Mouse (Mus musculus): Measurements from ENCODE around the gene Folr2.
A peak's percentile ranks its signal among the peaks of the same experiment; 100 is the strongest.

The Folr2 gene

DNA sequence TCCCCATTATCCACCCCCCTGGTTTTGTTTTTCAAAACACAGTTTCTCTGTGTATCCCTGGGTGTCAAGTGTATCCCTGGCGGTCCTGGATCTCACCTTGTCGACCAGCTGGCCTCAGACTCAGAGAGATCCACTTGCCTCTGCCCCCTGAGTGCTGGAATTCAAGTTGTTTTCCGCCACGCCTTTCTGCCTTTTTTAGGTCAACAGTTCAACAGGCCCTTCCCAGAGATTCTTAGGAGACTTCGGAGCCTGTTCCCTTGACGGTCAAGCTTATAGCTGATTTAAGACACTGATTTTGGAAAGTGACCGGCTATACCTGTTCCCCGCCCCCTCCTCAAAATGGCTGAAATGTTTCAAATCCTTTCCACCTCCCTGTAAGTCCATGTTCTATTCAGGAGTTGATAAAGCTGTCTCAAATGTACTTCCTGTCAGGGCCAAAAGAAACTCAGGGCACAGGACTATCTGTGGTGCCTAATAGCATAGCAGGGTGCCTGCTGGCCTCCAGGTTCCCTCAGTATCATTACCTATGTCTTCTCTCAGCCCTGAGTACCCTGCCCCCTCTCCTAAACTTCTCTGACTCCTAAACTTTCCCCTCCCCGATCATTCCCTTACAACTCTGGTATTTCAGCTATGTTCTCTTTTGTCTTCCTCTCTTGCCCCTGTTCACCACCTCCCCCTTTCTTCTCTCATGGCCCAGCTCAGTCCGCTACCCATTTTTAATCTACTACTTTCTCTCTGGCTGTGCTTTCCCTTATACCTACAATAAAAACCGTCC is 9.7 kb upstream of the Folr2 start:
- no peak for DNase-seq

DNA sequence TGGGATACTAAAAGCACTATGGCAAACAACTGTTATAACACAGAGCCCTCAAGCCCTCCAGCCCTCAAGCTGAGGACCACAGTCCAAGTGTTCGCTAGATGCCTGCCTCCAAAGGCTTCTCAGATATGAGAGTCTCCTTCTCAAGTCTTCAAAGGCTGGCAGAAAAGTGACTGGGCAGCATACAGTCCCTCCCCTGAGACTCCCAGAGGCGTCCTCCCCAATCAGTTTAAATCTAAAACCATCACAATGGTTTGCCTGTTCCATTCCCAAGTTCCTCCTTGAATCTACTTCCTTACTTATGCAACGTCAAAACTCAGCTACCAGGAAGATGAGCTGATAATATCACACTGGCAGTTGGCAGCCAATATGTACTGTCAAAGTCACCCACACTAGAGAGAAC is 6.4 kb upstream of the Folr2 start, which contains the start of gene Anapc15:
Gene Anapc15 (plus strand): TSS at position 301 of the 400 bp plus-strand sequence.
- DNase-seq: no peak

DNA sequence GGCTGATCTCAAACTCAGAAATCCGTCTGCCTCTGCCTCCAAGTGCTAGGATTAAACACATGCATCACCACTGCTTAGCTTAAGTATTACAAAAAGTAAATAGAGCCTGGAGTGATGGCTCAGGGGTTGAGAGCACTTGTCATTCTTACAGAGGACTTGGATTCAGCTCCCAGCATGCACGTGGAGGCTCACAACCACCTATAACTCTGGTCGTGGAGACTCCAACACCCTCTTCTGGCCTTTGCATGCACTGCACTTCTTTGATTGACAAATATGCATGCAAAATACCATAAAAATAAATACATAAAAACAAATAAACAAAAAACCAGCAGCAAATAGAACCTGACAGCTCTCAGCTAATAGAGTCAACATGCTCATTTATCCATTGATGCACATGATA is 5.3 kb upstream of the Folr2 start:
- DNase-seq: no peak

DNA sequence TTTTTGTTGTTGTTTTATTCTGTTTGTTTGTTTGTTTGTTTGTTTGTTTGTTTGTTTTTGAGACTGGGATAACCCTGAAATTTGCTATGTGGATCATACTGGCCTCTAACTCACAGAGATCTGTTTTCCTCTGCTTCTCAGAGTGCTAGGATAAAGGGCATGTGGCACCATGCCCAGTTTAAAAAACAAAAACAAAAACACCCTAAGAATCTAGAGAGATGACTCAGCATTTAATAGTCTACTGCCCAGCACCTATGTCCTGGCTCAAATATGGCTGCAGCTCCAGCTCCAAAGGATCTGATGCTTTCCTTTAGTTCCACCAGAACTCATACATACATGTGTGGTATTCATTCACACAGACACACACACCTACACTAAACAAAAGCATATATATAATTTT is 4.0 kb upstream of the Folr2 start:
- no peak for DNase-seq

DNA sequence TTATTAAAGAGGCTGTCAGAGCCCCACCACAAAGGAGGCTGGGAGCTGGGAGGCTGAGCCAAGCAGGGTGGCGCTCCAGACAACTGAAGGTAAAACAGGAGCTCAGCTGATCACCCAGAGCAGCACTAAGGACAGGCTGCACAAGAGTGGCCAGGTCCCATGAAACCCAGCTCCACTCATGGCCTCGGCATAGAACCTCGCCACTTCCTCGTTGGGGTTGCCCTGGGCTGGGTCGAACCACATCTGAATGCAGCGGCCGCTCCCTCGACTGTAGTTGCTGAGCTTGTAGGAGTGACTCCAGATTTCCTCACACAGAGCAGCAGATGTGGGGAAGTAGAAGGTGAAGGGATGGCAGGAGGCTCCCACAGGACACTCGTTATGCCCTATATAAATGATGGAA is 1.4 kb upstream of the Folr2 start:
- no peak for DNase-seq

DNA sequence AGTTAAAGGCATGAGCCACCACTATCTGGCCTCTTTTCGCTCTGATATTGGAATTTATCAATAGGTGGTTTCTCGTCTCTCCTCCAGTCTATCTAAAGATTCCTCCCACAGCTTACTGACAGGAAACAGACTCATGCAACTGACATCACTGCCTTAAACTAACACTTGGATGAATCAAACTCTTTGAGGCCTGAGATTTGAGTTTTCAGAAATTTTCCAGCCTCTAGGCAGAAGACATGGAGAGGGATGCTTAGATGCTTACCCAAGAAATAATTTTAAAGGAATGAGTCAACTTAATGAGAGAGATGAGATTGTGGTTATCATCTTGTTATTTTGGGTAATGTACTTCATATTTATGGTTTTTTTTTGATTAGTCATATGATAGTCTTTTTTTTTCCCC is 3.2 kb downstream of the Folr2 start:
- no peak for DNase-seq

DNA sequence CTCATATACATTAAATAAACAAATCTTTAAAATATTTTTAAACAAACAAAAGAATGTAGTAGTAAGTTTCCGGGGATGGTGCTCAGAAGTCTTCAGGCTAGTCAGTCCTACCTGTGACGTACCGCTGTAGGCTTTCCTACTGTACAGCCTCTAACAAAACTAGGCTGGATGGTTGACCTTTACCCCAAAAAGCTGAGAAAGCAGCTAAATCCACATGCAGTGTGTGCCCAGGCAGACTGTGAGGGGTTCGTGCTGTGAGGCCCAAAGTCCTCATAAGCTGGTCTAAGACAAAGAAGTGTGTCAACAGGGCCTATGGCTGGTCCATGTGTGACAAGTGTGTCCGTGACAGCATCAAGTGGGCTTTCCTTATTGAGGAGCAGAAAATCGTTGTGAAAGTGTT is 4.1 kb downstream of the Folr2 start:
- no peak for DNase-seq

DNA sequence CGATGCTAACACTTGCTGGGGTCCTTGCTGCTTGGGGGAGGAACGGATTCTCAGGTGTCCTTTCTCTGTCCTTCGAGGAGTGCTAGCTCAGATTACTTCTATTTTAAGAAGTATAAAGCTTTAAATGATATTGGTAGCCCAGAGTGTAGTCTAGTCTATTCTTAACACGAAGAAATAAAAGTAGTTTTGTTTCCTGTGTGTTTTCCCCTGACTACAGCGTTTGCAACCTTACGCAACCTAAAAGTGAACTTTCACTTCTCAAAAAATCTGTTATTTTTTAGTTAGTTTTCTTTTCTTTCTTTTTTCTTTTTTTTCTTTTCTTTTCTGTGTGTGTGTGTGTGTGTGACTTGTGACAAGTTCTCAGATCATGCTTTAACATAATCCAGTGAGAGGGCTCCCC is 5.3 kb downstream of the Folr2 start:
- no peak for DNase-seq

DNA sequence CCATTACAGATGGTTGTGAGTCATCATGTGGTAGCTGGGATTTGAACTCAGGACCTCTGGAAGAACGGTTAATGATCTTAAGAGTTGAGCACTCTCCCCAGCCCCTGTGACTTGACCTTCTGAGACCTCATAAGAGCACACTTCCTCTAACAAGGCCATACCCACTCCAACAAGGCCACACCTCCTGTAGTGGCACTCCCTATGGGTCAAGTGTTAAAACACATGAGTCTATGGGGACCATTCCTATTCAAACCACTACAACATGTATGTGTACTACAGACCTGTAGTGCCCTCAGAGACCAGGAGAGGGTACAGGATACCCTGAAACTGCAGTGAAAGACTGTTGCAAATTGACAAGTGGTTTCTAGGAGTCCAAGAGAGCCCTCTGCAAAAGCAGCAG is 9.1 kb downstream of the Folr2 start:
- DNase-seq: no peak

DNA sequence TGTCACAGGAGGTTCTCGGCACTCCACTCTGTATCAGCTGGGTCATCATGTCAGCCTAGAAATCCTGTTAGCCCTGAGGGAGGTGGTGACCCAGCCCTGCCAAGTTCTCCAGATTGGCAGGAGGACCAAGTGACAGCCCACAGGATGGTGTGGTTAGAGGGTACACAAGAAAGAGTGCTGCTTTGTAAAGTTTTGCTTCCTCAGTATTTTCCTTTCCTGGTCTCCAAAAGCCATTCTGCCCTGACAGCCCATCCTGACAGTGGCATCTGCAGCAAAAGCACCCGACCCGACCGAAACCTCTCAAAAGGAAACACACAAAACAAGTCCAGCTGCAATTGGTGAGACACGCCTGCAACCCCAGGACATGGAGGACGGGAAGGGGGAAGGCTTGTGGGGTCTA is 12.8 kb downstream of the Folr2 start:
- DNase-seq: no peak

DNA sequence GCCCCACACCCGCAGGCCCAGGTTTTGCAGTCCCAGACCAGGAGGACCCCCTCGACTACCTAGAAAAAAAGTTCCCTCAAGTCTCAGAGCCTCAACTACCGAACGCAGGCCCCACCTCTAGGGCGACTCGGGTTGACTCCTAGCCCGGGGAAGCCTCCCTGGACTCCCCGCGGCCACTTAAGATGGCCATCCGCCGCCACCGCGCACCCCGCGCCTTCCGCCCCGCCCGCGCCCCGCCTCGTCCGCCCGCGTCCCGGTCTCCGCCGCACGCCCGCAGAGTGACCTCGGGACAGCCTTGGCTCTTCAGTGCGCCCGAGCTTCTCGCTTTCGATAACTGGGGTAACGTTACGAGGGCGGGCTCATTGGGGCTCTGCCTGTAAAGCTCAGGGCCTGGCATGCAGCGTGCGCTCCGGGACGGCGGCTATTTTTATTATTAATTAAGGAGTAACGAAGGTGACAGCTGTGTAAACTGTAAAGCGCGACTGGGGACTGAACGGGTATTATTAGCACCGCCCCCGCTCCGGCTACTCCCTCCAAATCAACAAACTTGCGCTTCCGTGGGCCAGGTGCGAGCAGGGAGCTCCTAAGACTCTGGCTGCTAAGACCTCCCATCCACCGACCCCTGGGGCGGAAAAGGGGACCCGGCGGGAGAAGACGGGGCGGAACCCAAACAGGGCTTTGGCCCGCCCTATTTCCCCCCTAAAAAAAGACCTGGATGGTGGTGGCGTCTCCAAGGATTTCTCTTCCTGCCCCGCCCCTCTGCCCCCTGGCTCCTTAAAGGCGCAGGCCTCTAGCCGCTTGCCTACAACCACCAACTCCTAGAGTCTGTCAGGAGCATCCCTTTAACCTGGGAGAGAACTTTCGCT is 19.2 kb downstream of the Folr2 start, which contains the start of gene Inppl1:
Gene Inppl1 (minus strand): TSS at position 624 of the 866 bp plus-strand sequence.
- DNase-seq: peak; percentile 67

DNA sequence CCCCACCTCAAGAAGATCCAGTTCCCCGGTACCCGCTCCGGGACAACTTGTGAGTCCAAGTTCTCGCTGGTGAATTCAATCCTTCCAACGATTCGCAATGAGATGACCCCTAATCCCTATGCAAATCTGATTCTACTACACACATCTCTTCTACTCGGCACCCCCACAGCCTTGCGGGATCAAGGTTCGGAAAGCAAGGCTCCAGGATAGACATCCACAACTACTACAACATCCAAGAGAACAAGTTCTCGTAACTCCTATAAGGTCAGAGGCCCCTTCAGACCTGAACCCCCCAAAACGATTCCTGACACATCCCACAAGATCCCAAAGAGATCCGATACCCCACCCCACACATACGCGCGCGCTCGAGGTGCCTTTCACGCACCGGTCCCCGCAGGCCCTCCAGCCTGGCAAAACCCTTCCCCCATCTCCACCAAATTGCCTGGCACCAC is 19.8 kb downstream of the Folr2 start:
- DNase-seq: peak; percentile 45 to 58

DNA sequence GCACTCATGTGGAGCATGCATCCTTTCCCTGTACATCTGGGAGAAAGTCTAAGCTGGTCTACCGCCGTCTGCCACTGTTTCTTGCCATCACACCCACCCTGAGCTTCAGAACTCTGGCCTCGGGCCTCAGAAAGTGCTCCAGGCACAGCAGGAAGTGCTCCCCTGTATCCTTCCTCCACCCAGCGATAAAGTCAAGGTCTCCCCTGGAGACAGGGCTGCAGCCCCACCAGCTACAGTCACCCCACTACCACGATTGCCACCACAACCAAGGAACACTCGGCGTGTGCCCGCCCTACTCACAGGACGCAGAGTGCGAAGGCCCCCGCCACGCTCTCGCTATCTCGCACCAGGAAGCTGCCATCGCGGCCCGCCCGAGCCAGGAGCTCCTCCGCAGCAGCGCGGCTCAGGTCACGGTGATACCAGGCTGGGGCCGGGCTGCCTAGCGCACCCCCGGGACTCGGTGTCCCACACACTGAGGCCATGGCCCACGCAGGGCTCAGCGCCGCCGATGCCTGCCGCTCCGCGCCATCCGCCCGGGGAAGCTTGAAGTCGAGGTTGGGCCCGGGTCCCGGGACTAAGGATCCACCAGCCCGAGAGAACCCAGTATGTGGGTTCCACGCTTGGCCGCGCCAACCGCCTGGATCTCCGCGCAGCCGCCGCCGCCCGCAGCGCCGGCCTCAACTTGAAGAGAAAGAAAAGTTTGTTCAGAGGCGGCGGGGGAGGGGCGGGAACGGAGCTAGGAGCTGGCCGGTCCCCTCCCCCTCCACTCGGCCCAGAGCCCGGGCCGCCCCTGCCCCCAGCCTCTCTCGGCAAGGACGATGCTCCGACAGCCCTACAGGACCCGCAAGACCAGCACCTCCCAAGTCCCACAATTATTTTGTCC is 20.5 kb downstream of the Folr2 start:
- DNase-seq: peak; percentile 47 to 63

DNA sequence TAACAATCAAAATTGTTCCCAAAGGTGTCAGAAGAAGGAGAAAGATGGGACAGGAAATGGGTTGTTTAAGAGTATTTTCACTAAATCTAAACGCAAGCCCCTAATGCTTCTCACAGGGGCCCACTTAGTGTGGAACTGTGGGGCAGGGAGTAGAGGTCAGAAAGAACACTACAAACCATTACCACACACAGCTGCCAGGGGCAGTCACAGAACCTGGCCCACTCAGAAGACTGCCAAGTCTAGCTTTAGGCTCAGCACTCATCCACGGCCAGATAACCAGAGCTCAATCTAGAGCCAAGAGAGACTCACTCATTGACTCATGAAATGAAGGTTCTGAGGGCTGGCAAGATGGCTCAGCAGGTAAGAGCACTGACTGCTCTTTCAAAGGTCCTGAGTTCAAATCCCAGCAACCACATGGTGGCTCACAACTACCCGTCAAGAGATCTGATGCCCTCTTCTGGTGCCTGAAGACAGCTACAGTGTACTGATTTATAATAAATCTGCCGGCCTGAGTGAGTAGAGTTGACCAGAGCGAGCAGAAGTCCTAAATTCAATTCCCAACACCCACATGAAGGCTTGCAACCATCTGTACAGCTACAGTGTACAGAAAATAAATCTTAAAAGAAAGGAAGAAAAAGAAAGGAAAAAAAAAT is 21.4 kb downstream of the Folr2 start:
- no peak for DNase-seq

DNA sequence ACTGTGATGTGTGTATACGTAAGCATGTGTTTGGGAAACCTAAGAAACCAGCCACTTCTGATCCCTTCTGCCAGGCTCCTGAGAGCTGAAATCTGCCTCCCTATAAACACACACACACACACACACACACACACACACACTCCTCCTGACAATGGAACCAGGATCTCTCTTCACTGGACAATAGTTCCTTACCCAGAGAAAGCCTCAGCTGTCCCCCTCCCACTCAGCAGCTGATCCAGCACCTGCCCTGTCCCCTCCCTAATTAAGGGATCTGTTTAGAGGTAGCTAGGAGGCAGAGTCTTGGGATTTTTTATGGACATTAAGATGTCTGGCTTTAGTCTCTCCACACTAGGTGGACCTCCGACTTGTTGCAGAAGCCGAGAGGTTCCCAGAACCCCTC is 22.1 kb downstream of the Folr2 start:
- DNase-seq: peak in 1 of 2 experiments; percentile 19

DNA sequence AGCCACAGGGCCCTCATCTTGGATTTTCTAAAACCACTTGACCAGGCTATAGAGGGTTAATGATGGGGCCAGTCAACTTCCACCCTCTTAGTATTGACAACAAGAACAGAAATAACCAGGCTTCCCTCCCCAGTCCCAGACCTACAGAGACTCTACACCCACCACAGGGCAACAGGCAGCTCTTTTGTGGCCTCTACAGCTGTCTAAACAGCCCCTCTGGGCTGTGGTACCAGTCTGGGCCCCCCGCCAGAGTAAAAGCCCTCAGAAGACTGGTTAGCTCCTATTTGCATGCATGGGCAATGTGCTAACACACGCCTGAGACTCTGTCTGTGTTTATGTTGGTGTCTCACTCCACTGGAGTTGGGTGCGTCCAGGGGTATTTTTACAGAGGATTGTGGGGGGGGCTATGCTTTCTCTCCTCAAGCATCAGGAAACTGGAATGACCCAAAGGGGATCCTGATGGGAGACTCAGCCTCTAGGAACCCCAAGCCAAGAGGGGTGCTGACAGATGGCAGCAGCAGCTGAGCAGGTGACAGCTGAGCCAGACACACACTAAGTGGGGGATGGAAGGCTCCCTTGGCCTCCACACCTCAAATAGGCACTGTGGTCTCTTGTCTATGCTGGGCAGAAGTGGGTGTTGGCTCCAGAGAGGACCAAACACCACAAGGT is 22.9 kb downstream of the Folr2 start:
- peak; percentile 36 to 49 for DNase-seq

DNA sequence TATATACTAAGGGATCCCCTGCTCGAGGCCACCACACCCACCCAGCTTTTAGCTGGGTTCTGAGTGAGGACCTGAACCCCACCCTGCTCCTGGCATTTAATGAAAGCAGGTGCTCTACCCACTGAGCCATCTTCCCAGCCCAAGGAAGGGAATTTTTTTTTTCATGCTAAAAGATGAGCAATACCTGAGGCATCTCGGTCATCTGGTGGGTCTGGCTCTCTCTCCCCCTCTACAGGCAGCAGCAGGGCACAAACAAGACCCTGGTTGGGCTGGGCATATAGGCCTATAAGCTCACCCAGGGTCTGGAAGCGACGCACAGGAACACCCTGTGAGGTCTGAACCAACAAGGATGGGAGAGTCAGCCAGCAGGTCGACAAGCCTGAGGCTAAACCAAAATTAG is 23.6 kb downstream of the Folr2 start:
- no peak for DNase-seq

DNA sequence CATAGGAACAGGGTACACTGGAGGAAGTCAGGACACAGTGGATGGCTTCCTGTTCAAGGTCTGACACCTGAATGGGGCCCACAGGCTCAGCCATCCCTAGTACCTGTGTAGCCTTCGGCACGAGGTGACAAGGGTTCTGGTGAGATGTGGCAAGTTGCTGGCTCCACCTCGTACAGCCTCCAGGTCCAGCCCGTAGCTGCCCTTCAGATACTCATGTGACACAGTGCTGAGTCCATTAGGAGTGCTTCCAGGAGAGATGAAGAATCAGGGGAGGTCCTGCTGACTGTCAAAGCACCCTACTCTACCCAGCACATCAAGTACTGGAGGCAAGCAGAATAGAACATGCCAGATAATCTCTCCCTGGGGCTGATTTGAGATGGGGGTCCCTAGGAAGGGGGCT is 24.6 kb downstream of the Folr2 start:
- DNase-seq: no peak

DNA sequence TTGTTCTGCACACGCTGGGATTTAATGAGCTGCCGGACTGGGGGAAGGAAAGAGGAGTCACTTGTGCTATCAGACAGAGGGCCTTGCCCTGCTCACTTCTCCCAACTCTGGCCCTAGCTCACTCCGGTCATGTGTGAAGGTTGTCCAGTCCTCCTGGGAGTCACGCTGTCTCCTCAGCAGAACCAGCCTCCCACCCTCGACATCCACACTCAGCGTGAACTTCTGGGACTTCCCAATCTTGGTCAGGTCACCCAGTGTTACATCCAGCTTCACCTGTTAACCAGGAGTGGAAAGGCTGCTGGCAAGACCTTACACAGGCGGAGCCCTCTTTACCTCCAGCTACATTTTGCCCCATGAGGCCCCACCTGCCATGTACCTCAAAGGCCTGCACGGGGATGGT is 25.6 kb downstream of the Folr2 start:
- no peak for DNase-seq

DNA sequence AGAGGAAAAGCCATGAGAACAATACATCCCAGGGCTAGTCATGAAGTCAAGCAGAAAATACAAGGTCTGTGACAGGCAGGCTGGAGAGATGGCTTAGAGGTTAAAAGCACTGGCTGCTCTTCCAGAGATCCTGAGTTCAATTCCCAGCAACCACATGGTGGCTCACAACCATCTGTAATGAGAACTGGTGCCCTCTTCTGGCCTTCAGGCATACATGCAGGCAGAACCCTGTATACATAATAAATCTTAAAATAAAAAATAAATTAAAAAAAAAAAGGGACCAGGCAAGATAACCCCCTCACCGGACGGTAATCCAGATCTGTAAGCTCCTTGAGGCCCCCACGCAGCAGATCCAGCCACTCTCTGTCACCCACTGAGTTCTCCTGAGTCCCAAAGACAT is 26.6 kb downstream of the Folr2 start:
- no peak for DNase-seq

DNA sequence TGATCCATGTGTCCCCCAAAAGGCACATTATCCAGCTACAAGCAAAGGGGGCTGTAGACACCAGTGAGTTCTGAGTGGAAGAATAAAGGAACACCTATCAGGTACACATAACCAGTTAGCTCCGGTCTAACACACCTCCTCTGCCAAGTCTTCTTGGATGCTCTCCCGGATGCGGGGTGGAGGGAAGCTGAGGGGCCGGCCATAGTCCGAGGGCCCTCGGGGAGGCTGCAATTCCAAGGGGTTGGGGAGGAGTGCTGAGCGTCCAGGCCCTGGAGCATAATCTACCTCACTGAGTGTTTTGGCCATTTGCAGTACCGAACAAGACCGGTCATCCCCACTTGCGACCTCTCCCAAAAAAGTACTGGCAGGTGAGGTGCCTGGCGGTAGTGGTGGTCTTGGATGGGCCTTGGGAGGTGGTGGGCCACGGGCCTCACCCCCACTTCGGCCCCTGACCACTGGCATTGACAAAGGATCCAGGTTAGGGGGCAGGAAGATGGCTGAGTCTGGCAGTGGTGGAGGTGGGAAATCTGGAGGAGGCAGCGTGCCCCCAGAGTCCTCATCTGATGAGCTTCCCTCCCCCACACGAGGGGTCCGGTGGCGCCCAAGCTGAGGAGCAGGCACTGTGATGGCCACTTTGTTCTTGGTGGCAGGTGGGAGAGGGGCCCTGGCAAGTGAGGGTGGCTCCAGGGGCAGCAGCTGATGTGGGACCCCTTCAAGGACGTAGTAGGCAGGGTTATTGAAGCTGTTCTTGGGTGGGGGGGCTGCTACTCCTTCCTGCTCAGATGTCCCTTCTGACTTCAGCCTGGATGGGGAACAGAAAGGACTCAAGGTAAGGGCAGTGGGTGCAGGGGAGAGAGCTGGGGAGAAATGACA is 33.0 kb downstream of the Folr2 start:
- DNase-seq: peak; percentile 31 to 63
